Mouse (Mus musculus) cerebellum, adult 2 months (tissue): ENCODE results near the gene Fgfr2.

Experiments
- CTCF ChIP-seq: fragments of 200-500 bp; IDR thresholded peaks from 2 replicates; pipeline ENCODE4 v1.5.1; 2011; ENCODE audit warnings: low read depth, mild to moderate bottlenecking, control low read depth, low read length, moderate library complexity, borderline replicate concordance; ENCODE audit not compliant: insufficient read depth
- POLR2A ChIP-seq: fragments of 200-500 bp; IDR thresholded peaks from 2 replicates; pipeline ENCODE4 v1.6.1; 2011; ENCODE audit warnings: low read length, control low read depth, borderline replicate concordance; ENCODE audit not compliant: insufficient read depth

DNA sequence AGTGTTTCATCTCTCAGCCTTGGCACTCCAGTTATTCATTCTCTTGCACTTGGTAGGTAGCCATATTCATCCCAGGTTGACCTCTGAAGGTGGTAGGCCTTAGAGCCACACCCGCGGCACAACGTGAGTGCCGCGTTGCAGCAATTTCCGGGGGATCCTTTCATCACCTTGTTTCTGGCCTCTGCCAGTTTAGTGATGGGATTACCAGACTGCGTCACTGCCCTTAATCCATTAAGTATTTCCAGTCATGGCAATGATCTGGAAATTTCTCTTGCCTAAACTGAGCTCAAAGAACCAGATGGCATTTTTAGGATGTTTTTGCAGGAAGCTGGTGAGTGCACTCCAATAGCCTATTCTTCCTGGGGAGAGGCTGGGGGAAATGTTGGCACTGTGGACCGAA lies 233.5 kb downstream of the Fgfr2 start:
- no peak for TF ChIP-seq POLR2A
- TF ChIP-seq CTCF = no peak
